Mouse (Mus musculus) thymus, adult 2 months (tissue): ENCODE data around the gene Ankrd1.

ENCODE experiments used
- CTCF ChIP-seq: fragments of 200-500 bp; IDR thresholded peaks from 2 replicates; pipeline ENCODE4 v1.5.1; 2012; ENCODE audit warnings: mild to moderate bottlenecking, control low read depth, low read length, moderate library complexity, borderline replicate concordance; ENCODE audit not compliant: control insufficient read depth, poor library complexity, insufficient read depth; ENCODE audit errors: extremely low read depth
- POLR2A ChIP-seq: fragments of 200-500 bp; IDR thresholded peaks from 2 replicates; pipeline ENCODE4 v1.6.1; 2012; ENCODE audit warnings: mild to moderate bottlenecking, low read length, control low read depth, moderate library complexity; ENCODE audit not compliant: control insufficient read depth, poor library complexity, insufficient read depth; ENCODE audit errors: extremely low read depth

- TF ChIP-seq CTCF (no peak), POLR2A (no peak)
These were observed 9.3 kb upstream of the Ankrd1 start for GRCm38 (mm10) chr19:36129213-36129612.
